Mouse (Mus musculus) left cerebral cortex, adult 11 months (tissue): Measurements from ENCODE around the gene Gm16381.
"Not testable (repeated sequence)": the region's sequence is repeated elsewhere in the genome, so short reads cannot be mapped to it uniquely, and the experiment has no call there.

Source experiments
- DNase-seq: peaks from one replicate; pipeline ENCODE4 v3.0.0; 2022; ENCODE audit warnings: low spot score

Gene Gm16381

GRCm38 (mm10) chr12:87644520-87644919 lies at the start of gene Gm16381:
Gm16381 (minus strand) TSS chr12:87644620.
- not testable (repeated sequence) for DNase-seq

GRCm38 (mm10) chr12:87652916-87653703 lies 8.7 kb upstream of the Gm16381 start:
- not testable (repeated sequence) for DNase-seq

- not testable (repeated sequence) for DNase-seq
These were observed 25.9 kb downstream of the Gm16381 start, which contains the start of gene Gm4027 for GRCm38 (mm10) chr12:87618569-87618968. Gm4027 (plus strand) TSS chr12:87618869.

DNA sequence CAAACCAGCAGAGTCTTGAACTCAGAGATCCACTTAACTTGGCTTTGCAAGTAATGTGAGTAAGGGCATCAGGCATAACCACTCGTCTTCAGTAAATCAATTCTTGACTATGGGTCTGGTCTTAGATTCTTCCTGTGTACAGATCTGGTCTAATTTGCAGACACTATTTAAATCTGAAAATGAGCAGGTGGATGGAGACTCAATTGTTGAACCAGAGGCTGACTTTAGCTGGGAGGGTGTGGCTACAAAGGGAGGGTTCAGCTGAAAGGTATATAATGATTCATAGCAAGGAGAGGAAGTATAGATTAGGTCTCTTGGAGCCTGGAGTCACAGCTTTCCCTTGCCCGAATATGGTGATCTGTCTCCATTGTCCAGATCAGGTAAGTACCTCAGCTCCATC lies 42.0 kb downstream of the Gm16381 start, which contains the start of gene Oog1:
Gene Oog1 (plus strand): TSS at position 301 of the 400 bp plus-strand sequence.
- not testable (repeated sequence) for DNase-seq

- not testable (repeated sequence) for DNase-seq
These were observed 43.0 kb downstream of the Gm16381 start for GRCm38 (mm10) chr12:87601388-87601787.
